Mouse (Mus musculus): ENCODE measurements at regions not wholly inside any gene's neighbourhood (a gene's known extent, or its start where the extent isn't known, plus 50 kb on each side); places are given as distances from the start of the nearest gene placed in this dataset.

DNA sequence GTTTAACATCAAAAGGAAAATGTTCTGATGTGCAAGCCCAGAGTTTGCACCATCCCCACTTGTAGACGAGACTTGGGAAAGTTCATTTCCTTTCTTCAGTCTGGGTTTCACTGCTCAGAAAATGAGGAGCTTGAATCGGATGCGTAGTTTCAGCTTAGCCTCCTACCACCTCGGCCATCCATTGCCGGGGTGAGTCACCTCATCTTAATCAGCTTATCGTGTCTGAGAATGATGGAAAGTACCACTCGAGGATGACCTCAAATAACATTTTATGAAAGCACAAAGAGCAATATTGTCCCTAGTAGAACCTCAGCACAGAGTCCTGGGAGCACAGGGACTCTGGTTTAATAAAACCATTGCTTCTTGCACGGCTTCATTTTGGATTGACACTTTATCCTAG lies 1700.1 kb upstream of the Gm6569 start:
- no peak for TF ChIP-seq POLR2A (IDR thresholded peaks at IDR 0.05; ENCODE audit: extremely low read depth, insufficient read depth, low read length)
- TF ChIP-seq CTCF (IDR thresholded peaks at IDR 0.05; ENCODE audit: low read depth, low read length) = no peak
